Mouse (Mus musculus) liver, adult 2 months (tissue): ENCODE results near the gene Cyp2c23.

Experiments
- CTCF ChIP-seq: fragments of 200-500 bp; IDR thresholded peaks from 2 replicates; pipeline ENCODE4 v1.5.1; 2011; ENCODE audit warnings: low read depth, low read length, control low read depth
- POLR2A ChIP-seq: fragments of 200-500 bp; IDR thresholded peaks from 2 replicates; pipeline ENCODE4 v1.6.1; 2011; ENCODE audit warnings: low read length, control low read depth; ENCODE audit not compliant: insufficient read depth; ENCODE audit errors: extremely low read depth

DNA sequence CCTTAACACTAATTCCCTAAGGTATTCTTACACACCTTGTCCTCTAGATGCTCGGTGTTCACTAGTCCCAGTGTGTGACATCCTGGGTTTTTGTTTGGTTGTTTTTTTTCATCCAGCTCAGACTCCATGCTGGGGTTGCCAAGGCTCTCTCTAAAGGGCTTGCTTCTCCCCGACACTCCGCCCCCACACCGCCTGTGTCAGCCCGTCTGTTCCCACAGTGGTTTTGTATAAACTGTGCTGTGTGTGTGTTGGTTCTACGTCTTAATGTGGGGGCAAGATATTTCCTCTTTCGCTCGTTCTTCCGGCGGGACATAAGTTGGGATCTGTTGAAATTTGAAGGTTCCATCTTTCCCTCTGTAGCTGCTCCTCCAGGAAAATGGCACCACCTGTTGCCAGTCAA is 30.9 kb downstream of the Cyp2c23 start:
- no peak for TF ChIP-seq POLR2A
- no peak for TF ChIP-seq CTCF
